Mouse (Mus musculus): ENCODE data around the gene Tap1.
"Not testable (repeated sequence)": the region's sequence is repeated elsewhere in the genome, so short reads cannot be mapped to it uniquely, and the experiment has no call there.

Tap1 gene

DNA sequence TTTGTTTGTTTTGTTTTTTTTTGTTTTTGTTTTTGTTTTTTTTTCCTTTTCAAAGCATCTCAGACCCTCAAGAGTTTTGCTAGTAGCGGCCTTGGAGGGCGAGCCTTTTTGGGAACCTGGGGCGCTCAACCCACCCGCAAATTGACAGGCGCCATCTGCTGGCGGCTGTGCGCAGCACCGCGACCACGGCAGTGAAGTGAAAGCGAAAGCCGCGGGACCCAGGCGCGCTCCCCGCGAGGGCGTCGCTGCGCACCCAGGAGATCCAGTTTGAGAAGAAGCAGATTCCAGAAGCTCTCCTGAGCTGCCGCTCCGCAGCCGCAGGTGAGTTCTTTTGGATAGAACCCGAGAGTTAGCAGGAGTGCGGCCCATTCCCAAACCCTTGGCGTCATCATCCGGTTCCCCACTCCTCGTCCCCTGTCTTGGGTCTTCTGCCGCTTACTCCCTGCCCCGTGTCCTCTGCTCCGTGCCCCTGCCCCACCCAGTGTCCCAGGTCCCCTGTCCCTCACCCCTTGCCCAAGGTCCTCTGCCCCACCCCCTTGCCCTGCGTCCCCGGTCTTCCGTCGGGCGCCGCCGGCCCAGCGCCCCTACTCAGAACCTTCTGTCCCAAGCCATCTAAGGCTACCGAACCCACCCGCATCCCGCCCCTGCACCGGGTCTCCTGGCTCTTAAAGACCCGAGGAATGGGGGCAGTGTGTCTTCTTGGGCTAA is 17.1 kb downstream of the Tap1 start:
- peak; percentile 77 for DNase-seq (ENCODE audit: low read depth, low spot score)

DNA sequence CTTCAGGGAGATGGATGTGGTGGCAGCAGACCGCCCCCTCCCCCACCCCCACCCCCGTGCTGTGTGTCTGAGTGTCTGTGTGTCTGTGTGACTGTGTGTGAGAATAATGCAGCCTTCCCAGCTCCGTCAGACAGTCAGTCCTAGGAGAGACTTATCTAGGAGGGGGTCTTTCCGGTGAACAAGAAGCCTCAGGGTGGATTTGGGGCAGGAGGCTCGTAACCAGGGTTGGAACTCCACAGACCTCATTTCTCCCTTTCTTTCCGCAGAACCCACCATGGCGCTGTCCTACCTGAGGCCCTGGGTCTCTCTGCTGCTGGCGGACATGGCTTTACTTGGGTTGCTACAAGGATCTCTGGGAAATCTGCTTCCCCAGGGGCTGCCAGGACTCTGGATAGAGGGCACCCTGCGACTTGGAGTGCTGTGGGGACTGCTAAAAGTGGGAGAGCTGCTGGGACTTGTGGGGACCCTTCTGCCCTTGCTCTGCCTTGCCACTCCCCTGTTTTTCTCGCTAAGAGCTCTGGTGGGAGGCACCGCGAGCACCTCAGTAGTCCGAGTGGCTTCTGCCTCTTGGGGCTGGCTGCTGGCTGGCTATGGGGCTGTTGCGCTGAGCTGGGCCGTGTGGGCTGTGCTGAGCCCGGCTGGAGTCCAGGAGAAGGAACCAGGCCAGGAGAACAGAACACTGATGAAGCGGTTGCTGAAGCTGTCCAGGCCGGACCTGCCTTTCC is 17.8 kb downstream of the Tap1 start:
- DNase-seq (ENCODE audit: low read depth, low spot score), result peak; percentile 24

DNA sequence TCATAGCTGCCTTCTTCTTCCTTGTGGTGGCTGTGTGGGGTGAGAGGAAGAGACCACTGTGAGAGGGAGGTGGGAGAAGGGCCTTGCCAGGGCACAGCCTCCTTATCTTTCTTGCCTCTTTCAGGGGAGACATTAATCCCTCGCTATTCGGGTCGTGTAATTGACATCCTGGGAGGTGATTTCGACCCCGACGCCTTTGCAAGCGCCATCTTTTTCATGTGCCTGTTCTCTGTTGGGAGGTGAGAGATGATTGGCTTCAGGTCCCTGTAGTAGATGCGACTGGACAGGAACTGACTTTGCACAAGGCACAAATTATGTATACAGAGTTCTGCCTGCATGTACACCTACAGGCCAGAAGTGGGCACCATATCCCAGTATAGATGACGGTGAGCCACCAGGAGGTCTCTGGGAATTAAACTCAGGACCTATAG is 18.4 kb downstream of the Tap1 start:
- DNase-seq (ENCODE audit: low read depth, low spot score), result peak; percentile 73

DNA sequence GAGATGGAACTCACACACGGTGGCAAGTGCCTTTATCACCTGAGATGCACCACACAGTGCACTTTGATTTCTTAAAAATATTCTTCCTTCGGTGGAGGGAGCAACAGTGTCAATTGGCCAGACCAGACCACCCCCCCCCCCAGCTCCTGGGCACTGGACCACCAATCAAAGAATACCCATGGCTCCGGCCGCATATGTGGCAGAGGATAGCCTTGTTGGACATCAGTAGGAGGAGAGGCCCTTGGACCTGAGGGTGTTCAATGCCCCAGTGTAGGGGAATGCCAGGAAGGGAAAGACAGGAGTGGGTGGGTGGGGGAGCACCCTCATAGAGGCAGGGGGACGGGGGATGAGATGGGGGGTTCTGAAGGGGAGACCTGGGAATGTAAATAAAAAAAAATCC is 19.4 kb downstream of the Tap1 start:
- DNase-seq (ENCODE audit: low read depth, low spot score), result no peak

DNA sequence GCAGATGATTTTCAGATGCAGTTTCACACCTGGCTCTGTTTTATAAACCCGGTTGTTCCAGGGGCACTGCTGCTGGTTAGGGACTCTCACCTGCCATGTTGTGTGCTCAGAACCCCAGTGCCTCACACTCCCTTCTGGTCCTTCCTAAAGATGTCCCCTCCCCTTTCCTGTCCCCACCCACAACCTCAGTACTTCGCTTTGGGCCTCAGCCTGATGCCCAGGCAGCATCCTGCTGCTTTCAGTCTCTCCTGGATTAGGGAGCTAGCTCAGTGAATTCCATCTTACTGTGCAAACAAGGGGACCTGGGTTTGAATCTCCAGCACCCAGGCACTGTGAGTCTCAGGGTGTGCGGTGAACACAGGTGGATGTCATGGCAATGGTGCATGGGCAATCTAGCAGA is 20.1 kb downstream of the Tap1 start:
- no peak for DNase-seq (ENCODE audit: low read depth, low spot score)

DNA sequence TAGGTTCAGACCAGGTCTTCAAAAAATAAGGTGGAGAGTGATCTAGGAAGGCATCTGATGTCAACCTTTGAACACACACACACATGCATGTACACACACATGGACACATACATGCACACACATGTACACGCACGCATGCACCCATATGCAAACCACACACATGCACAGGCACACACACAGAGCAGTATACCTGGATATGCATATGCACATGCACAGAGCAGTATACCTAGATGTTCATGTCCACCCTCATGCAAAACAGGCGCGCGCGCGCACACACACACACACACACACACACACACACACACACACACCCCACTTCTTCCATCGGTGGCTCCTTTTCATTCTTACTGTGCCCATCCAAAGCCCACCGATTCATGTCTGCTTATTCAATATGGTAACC is 20.5 kb downstream of the Tap1 start:
- no peak for DNase-seq (ENCODE audit: low read depth, low spot score)

DNA sequence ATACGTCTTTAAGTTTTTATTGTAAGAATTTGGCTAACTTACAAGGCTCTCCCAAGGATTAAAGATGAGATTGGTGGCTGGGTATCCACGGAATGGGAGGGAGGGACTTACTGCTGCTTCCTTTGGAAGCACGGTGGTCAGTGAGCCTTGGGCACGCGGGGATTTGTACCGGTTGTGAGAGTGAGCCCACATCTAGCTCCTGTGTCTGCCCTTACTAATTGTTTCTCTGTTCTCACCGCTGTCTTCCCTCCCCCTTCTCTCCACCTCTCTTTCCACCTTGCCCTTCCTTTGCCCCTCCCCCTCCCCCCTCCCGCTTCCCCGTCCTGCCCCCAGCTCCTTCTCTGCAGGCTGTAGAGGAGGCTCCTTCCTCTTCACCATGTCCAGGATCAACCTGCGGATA is 21.1 kb downstream of the Tap1 start:
- no peak for DNase-seq (ENCODE audit: low read depth, low spot score)

DNA sequence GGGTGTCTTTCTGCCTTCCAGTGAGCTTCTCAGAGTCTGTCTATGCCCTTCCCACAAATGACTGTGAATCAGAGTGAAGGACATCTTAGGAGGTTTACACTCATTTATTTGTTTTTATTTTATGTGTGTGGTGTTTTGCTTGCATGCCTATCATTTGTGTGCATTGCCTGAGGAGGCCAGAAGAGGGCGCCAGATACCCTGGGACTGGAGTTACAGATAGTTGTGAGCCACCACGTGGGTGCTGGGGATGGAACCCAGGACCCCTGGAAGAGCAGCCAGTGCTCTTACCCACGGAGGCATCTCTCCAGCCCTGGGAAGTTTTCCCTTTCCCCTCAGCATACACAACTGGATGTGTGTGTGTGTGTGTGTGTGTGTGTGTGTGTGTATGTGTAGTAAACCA is 22.3 kb downstream of the Tap1 start:
- peak; percentile 14 for DNase-seq (ENCODE audit: low read depth, low spot score)

DNA sequence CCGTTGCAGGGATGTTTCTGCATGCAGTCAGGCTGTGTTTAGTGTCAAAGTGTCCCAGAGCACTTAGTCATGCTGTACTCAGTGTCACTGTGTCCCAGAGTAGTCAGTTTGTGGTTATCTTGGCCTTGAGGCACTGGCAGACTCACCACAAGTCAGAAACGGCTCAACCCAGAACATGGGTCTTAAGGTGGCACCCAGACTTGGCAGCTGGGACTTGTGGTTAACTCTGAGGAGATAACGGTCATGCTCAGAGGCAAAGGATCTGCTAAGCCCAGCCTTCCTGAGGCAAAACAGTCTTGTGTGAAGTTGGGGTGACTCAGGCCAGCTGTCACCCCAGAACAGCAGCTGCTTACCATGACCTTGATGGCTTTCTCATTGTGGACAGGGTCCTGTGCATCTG is 23.2 kb downstream of the Tap1 start:
- peak; percentile 63 for DNase-seq (ENCODE audit: low read depth, low spot score)

DNA sequence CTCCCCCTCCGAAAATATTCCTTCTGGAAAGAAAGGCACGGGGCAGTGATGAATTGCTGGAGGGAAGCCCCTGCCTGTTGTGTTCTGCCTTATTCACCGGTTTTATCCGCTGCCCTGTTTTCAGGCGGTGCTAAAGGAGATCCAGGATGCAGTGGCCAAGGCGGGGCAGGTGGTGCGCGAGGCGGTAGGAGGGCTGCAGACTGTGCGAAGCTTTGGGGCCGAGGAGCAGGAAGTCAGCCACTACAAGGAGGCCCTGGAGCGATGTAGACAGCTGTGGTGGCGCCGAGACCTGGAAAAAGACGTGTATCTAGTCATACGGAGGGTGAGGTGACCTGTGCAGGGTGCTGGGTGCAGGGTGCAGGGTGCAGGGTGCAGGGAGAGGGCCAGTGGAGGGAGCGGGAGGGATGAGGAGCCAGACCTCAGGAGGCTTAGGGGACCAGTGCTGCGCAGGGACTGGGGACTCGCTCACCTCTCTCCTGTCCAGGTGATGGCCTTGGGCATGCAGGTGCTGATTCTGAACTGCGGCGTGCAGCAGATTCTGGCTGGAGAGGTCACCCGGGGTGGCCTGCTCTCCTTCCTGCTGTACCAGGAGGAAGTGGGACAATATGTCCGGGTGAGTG is 24.5 kb downstream of the Tap1 start:
- DNase-seq (ENCODE audit: low read depth, low spot score), result no peak

DNA sequence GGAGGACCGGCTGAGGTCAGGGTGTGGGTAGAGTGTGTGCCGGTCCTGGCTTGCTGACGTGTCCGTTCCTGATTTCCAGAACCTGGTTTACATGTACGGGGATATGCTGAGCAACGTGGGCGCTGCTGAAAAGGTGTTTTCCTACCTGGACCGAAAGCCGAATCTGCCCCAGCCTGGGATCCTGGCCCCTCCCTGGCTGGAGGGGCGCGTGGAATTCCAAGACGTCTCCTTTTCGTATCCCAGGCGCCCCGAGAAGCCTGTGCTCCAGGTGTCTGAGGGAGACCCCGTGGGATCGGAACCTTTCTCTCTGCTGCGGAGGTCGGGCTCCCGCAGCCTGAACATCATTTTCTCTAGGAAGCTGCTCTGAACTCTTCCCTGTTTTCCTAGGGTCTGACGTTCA is 26.6 kb downstream of the Tap1 start:
- DNase-seq (ENCODE audit: low read depth, low spot score), result no peak

DNA sequence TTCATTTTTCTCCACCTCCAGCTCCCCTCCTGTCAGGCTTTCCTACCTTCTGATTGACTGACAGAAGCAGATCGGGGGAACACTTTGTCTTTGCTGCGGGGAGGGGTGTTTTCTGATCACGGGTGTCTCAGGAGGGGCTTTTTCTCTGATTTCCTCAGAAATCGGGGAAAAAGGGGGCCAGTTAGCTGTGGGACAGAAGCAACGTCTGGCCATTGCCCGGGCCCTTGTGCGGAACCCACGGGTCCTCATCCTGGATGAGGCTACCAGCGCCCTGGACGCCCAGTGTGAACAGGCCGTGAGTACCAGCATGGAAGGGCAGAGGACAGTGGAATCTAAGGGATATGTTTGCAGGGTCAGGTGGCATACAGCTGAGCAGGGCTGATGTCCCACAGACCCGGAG is 27.8 kb downstream of the Tap1 start:
- no peak for DNase-seq (ENCODE audit: low read depth, low spot score)

DNA sequence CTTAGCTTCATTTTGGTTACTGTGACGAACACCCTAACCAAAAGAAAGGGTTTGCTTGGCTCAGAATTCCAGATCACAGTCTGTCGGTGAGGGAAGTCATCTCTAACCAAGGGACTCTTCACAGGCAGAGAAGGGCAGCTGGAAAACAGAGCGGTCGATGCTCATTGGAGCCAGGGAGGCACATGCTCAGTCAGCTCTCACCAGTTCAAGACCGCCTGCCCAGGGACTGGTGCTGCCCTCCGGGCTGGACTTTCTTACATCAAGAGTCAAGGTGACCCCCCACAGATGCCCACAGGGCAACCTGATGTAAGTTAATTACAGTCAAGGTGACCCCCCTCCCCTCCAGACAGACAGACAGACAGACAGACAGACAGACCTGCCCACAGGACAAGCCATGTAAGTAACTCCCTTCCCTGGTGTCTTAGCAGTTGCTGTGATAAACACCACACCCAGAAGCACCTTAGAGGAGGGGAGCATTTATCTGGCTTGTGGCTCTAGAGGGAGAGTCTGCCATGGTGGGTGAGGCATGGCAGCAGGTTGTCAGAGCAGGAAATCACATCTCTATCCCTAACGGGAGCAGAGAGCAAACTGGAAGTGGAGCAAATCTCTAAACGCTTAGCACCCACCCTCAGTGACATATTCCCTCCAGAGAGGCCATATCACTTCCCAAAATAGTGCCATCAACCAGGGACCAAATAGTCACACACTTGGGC is 30.0 kb downstream of the Tap1 start:
- no peak for DNase-seq (ENCODE audit: low read depth, low spot score)

DNA sequence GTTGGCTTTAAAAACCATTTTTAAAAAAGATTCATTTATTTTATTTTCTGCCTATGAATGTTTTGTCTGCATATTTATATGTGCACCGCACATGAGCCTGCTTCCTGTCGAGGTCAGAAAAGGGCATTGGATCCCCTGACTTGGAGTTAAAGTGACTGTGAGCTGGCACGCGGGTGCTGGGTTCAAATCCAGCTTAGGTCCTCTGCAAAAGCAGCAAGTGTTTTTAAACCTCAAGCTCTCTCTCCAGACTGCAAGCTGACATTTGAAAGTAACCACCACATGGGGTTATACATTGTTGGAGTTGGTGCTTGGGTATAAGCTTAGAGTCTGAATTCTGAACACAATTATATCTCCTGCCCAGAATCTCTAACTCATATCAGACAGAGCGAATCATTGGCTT is 30.6 kb downstream of the Tap1 start:
- no peak for DNase-seq (ENCODE audit: low read depth, low spot score)

DNA sequence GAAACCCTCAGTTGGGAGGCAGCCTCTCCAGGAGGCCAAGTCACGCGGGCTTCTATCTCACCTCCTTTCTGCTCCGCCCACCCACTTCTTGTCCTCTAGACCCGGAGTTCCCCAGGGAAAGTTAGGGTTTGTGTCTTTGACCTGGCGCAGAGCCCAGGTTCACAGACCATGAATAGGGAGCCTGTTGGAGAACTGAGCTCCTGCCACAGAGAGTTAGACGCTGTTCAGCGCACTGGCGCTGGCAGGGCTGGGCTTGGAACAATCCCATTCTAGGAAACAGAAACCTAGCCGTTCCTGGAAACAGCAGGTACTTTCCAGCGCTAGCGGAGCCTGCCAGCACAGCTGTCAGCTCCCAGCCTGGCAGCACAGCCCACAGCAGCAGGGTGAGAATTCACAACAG is 31.3 kb downstream of the Tap1 start:
- no peak for DNase-seq (ENCODE audit: low read depth, low spot score)

DNA sequence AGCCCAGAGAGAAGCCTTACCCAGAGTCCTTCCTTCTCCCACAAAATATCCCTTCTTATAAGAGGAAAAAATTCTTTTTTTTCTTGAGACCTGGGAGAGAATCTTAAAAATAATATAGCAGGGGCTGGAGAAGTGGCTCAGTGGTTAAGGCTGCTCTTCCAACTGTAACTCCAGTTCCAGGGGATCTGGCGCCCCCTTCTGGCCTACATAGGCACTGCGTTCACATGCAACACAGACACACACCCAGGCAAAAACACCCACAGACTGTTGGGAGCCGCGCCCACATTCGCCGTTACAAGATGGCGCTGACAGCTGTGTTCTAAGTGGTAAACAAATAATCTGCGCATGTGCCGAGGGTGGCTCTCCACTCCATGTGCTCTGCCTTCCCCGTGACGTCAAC is 31.7 kb downstream of the Tap1 start:
- DNase-seq (ENCODE audit: low read depth, low spot score), result peak; percentile 41

DNA sequence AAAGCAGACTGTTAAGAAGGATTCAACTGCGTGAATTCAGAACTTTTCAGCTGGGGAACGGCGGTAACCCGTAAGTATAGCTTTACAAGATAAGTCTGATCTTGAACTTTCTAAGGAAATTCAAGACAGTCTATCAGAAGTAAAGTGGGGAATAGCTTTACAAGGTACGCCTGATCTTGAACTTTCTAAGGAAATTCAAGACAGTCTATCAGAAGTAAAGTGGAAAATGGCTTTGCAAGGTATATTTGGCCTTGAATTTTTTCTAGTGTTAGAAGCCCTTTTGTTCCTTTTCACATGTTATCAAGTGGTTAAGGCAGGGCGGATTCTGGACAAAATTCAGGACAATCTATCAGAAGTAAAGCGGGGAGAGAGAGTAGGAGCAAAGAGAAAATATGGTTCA is 32.4 kb downstream of the Tap1 start:
- DNase-seq (ENCODE audit: low read depth, low spot score), result not testable (repeated sequence)

DNA sequence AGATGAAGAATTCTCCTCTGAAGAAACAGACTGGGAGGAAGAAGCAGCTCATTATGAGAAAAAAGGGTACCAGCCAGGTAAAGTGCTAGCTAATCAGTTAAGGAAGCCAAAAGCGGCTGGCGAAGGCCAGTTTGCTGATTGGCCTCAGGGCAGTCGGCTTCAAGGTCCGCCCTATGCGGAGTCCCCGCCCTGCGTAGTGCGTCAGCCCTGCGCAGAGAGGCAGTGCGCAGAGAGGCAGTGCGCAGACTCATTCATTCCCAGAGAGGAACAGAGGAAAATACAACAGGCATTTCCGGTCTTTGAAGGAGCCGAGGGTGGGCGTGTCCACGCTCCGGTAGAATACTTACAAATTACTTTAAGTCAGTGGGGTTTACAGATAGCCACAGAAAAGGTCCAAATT is 33.0 kb downstream of the Tap1 start:
- DNase-seq (ENCODE audit: low read depth, low spot score), result not testable (repeated sequence)

DNA sequence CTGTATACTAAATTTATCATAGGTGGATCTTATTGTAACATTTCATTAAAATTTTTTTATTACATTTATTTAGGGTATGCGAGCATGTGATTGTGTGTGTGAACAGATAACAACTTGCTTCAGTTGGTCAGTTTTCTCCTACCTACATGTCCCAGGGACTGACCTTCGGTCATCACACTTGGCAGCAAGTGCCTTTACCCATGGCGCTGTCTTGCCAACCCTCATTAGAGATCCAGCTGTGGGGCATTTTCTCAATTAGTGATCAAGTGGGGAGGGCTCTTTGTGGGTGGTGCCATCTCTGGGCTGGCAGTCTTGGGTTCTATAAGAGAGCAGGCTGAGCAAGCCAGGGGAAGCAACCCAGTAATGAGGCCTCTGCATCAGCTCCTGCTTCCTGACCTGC is 37.5 kb downstream of the Tap1 start:
- no peak for DNase-seq (ENCODE audit: low read depth, low spot score)

DNA sequence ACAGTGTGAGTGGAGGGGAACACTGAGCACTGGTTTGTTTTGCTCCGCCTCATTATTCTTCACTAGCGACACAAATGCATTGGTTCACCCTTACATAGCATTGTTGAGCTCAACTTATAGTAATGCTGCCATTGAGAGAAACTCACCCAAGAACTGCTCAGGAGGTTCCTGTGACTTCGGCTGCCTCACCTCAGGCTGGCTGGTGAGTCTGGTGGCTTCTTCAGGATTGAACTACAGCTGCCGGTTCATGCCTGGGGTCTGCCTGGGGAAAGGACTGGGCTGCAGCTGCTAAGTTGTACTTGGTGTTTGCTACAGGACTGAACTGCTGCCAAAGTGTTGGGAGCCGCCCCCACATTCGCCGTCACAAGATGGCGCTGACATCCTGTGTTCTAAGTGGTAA is 38.1 kb downstream of the Tap1 start:
- DNase-seq (ENCODE audit: low read depth, low spot score), result no peak

DNA sequence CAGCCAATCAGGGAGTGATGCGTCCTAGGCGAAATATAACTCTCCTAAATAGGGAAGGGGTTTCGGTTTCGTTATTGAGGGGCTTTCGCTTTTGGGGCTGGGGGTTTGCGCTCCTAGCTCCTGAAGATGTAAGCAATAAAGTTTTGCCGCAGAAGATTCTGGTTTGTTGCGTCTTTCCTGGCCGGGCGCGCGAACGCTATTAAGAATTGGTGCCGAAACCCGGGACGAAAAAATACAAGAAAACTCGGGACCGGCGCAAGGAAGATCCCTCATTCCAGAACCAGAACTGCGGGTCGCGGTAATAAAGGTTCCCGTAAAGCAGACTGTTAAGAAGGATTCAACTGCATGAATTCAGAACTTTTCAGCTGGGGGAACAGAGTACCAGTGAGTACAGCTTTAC is 38.6 kb downstream of the Tap1 start:
- not testable (repeated sequence) for DNase-seq (ENCODE audit: low read depth, low spot score)

DNA sequence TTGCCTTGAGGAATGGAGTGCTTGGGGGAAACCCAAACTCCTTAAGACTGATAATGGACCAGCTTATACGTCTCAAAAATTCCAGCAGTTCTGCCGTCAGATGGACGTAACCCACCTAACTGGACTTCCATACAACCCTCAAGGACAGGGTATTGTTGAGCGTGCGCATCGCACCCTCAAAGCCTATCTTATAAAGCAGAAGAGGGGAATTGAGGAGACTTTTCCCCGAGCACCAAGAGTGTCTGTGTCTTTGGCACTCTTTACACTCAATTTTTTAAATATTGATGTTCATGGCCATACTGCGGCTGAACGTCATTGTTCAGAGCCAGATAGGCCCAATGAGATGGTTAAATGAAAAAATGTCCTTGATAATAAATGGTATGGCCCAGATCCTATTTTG is 43.6 kb downstream of the Tap1 start:
- not testable (repeated sequence) for DNase-seq (ENCODE audit: low read depth, low spot score)

All from 3T3-L1 (cell line).